Mouse (Mus musculus) midbrain, embryonic 10.5 days (tissue): ENCODE results near the gene Zzz3. TPM values are rescaled to one million over a fixed set of nuclear protein-coding genes. Genes with fewer than 3 reads are reported as not detected.
"Not testable (repeated sequence)": the region's sequence is repeated elsewhere in the genome, so short reads cannot be mapped to it uniquely, and the experiment has no call there.

Experiments used
- DNase-seq: peaks from one replicate; pipeline ENCODE4 v3.0.0-alpha.2; 2017; ENCODE audit warnings: low spot score
- H3K27ac ChIP-seq: fragments of 300-500 bp; sonication (generic); replicated peaks from 2 replicates; pipeline ENCODE4 v1.5.1; 2016; ENCODE audit warnings: mild to moderate bottlenecking
- H3K27me3 ChIP-seq: fragments of 300-500 bp; sonication (generic); 2 replicates; pipeline ENCODE4 v1.6.1; 2016; ENCODE audit warnings: low read depth, mild to moderate bottlenecking; ENCODE audit not compliant: poor library complexity, severe bottlenecking
- H3K36me3 ChIP-seq: fragments of 300-500 bp; sonication (generic); 2 replicates; pipeline ENCODE4 v1.6.1; 2016; ENCODE audit warnings: mild to moderate bottlenecking, moderate library complexity
- H3K4me1 ChIP-seq: fragments of 300-500 bp; sonication (generic); 2 replicates; pipeline ENCODE4 v1.6.1; 2016
- H3K4me3 ChIP-seq: fragments of 300-500 bp; sonication (generic); 2 replicates; pipeline ENCODE4 v1.5.1; 2016; ENCODE audit warnings: mild to moderate bottlenecking, moderate library complexity
- H3K9me3 ChIP-seq: fragments of 300-500 bp; sonication (generic); replicated peaks from 2 replicates; pipeline ENCODE4 v1.6.1; 2016; ENCODE audit warnings: mild to moderate bottlenecking
- WGBS: fragments of 180-500 bp; shearing (Covaris S2); methylation state at CpG from one replicate; pipeline ENCODE4 v1.1.7; 2016; 5-methylcytosine and 5-hydroxymethylcytosine counted together
- polyA plus RNA-seq: library from polyadenylated mRNA; unstranded; fragments of >200 nt; fragmentation: Nextera tagmentation; extraction: Ambion mirVana; gene quantifications from 2 replicates; pipeline ENCODE4 v1.2.1, GENCODE M21; 2016

Gene Zzz3
- polyA plus RNA-seq, 1 experiment from 2014 or later: 53.3 TPM

DNA sequence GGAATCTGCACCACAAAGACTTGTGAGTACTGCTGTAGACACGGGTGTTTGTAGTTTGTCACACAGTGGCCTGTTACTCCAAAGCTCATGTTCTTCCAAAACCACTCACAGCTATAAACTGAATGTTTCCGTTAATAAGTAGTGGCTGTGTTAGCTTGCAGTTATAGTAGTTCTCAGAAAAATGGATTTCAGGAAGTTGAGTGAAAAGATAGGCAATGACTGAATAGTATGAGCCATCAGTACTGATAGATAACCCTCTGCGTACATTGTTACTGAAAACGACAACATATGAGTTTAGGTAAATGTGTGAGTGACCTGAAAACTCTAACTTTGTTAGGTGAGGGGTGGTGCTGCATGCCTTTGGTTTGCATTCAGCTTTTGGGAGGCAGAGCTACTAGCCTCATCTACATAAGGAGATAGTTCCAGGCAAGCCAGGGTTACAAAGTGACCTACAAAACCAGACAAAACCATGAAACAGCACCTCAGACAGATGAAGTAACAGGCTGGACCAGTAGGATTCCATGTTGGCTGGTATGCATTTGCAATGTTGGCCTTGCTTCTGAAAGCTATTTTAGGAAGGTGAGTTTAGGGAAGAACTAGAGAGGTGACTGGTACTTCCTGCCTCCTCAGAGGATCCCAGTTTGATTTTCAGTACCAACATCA, 10.8 kb downstream of the Zzz3 start:
- WGBS: 92% methylated on average over 4 of the region's 4 CpGs
- Histone ChIP-seq H3K27ac (no peak overlapping the region), H3K4me3 (no peak overlapping the region), H3K9me3 (no peaks in the 10 kb centered on the region), H3K27me3 (no peaks in the 10 kb centered on the region), H3K4me1 (0 out of 2 replicates have a peak, but pooled peaks cover 6% of the 10 kb centered on the region), H3K36me3 (no peaks in the 10 kb centered on the region)
- no peak for DNase-seq

DNA sequence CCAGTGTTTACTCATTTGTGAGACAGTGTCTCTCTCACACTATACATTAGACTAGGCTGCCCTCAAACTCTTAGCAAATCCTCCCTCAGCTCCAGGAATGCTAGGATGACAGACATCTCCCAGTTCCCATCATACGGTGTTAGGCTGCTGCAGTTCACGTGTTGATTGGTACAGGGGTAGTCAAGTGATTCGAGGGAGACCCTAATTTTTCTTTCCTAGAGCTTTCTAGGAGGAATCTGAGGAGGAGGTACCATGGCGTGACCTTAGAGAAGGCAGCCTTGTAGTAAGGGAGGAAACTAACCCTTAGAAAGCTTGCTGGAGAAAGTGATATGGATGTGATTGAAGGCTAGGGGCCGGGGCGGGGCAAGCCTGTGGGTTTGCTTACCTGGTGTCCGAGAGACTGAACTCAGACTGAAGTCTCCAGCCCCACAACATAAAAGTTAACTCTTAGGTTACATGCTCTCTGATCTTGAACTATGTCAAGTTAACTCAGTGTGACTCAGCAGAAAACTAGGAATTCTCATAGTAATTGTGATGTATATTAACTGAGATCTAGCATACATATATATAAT, 15.8 kb downstream of the Zzz3 start:
- no peak for DNase-seq
- 88% methylated on average over 7 of the region's 7 CpGs for WGBS
- no peak overlapping the region for H3K27ac ChIP-seq
- no peaks in the 10 kb centered on the region for H3K36me3 ChIP-seq
- H3K4me3 ChIP-seq: no peak overlapping the region
- H3K9me3 ChIP-seq: no peaks in the 10 kb centered on the region
- no peaks in the 10 kb centered on the region for H3K27me3 ChIP-seq
- H3K4me1 ChIP-seq: no peaks in the 10 kb centered on the region

DNA sequence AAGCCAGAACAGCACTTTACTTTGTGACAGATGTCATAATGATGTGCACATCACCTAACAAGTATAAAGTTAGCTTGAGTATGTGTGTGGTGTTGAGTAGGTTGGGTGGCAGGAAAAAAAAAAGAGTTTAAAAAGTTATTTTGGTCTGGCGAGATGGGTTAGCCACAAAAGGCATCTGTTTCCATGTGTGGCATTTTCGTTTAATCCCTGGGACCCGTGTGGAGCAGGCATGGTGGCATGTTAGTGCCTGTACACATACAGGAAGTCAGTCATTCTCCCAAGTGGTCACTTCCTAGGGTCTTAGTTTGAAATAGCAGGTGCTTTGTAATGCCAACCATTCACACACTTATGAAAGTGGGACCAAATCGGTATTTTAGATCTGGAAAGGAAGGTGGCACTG, 17.1 kb downstream of the Zzz3 start:
- Histone ChIP-seq H3K9me3 (no peaks in the 10 kb centered on the region), H3K27ac (no peak overlapping the region), H3K4me3 (no peak overlapping the region), H3K27me3 (no peaks in the 10 kb centered on the region), H3K36me3 (no peaks in the 10 kb centered on the region), H3K4me1 (no peaks in the 10 kb centered on the region)
- DNase-seq: no peak
- WGBS: 90% methylated on average over 4 of the region's 4 CpGs

- Histone ChIP-seq H3K4me1 (no peaks in the 10 kb centered on the region), H3K27me3 (no peaks in the 10 kb centered on the region), H3K9me3 (no peaks in the 10 kb centered on the region), H3K4me3 (no peak overlapping the region), H3K27ac (no peak overlapping the region), H3K36me3 (peaks cover 43% of the 10 kb centered on the region)
- 93% methylated on average over 8 of the region's 8 CpGs for WGBS
- no peak for DNase-seq
Observed at GRCm38 (mm10) chr3:152428925-152429324, 33.7 kb downstream of the Zzz3 start.

DNA sequence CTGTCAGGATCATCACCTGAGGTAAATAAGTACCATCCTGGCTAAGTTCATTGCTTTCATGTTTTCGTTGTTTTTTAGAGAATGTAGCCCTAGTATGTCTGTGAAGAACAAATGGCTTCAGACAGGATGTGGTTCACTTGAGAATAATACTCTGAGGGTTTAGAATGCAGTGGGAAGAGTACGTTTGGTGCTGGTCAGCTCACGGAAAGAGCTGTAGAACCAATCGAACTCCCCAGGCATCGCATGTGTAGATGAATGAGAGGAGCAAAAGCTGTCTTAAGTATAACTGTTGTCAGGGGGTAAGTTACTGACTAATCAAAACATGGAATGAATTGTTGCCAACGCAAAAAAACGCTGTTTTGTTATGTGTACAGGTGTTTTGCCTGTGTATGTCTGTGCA, 37.4 kb downstream of the Zzz3 start:
- H3K36me3 ChIP-seq: peaks cover 45% of the 10 kb centered on the region
- H3K4me3 ChIP-seq: no peak overlapping the region
- no peak overlapping the region for H3K27ac ChIP-seq
- H3K27me3 ChIP-seq: no peaks in the 10 kb centered on the region
- no peaks in the 10 kb centered on the region for H3K9me3 ChIP-seq
- DNase-seq: no peak
- H3K4me1 ChIP-seq: no peaks in the 10 kb centered on the region
- WGBS: 97% methylated on average over 7 of the region's 7 CpGs

DNA sequence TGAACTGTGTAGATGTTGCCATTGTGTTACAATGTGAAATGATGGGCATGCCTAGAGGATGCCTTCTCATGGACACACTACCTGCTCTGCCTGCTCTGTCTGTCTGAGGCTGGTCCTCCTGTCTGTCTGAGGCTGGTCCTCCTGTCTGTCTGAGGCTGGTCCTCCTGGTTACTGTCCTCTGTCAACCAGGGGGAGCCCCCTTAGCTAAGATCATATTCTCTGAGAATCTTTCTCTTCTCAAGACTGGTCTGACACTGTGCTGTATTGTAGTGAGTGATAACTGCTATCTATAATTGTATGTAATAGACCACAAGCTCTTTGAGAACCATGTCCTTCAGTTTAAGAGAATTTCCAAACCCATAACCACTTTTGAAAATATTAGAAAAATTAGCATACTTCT, 40.3 kb downstream of the Zzz3 start:
- H3K4me1 ChIP-seq: no peaks in the 10 kb centered on the region
- no peak for DNase-seq
- H3K9me3 ChIP-seq: no peaks in the 10 kb centered on the region
- no peak overlapping the region for H3K4me3 ChIP-seq
- no peak overlapping the region for H3K27ac ChIP-seq
- H3K27me3 ChIP-seq: no peaks in the 10 kb centered on the region
- peaks cover 39% of the 10 kb centered on the region for H3K36me3 ChIP-seq

GRCm38 (mm10) chr3:152438068-152438467, 42.8 kb downstream of the Zzz3 start:
- DNase-seq: no peak
- peaks cover 39% of the 10 kb centered on the region for H3K36me3 ChIP-seq
- H3K27me3 ChIP-seq: no peaks in the 10 kb centered on the region
- H3K4me1 ChIP-seq: no peaks in the 10 kb centered on the region
- no peak overlapping the region for H3K27ac ChIP-seq
- WGBS: 97% methylated on average over 7 of the region's 7 CpGs
- H3K9me3 ChIP-seq: no peaks in the 10 kb centered on the region
- H3K4me3 ChIP-seq: no peak overlapping the region

DNA sequence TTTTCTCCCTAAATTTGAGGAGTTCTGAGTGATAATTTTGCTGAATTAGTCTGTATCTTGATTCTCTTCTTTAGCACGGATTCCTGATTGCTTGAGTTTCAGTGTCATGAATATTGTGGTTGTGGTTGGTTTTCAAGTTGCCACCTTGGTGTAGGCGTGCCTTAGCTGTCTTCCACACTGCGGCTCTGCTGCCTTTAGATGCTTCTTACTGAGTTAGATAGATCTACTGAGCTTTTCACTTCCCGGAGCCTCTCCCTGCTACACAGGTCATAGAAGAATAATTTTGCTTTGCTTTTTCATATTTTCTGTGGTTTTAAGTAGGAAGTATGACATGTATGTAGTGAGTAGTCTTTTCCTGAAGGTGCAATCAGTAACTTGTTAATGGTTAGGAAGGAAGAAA, 47.5 kb downstream of the Zzz3 start:
- Histone ChIP-seq H3K4me1 (no peaks in the 10 kb centered on the region), H3K36me3 (peaks cover 10% of the 10 kb centered on the region), H3K27me3 (no peaks in the 10 kb centered on the region), H3K9me3 (no peaks in the 10 kb centered on the region), H3K4me3 (no peak overlapping the region), H3K27ac (no peak overlapping the region)
- WGBS: 87% methylated on average over 4 of the region's 4 CpGs
- no peak for DNase-seq

DNA sequence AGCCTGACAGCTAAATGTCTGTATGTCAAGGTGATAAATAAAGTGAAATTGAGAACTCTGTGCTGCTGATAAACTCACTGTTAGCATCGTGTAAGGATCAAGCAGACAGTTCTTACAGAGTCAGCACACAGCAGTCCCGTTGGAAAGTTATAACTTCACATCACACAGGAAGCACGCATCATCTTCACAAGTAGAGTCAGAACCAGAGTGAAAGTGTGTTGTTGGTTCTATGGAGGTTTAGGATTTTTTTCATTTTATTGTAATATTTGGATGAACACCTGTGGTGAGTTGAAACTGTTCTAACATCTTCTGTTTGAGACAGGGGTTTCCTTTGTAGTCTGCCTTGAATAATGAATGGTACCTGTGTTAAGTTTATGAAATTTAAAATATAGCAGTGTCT, 48.8 kb downstream of the Zzz3 start:
- Histone ChIP-seq H3K9me3 (no peaks in the 10 kb centered on the region), H3K27ac (no peak overlapping the region), H3K36me3 (peaks cover 10% of the 10 kb centered on the region; the same call in 1 of the 2 replicates), H3K4me1 (no peaks in the 10 kb centered on the region), H3K27me3 (no peaks in the 10 kb centered on the region), H3K4me3 (no peak overlapping the region)
- WGBS: 96% methylated on average over 3 of the region's 3 CpGs
- no peak for DNase-seq

GRCm38 (mm10) chr3:152446966-152447365, 51.7 kb downstream of the Zzz3 start:
- Histone ChIP-seq H3K9me3 (no peaks in the 10 kb centered on the region), H3K36me3 (peaks cover 38% of the 10 kb centered on the region), H3K4me1 (no peaks in the 10 kb centered on the region), H3K27ac (no peak overlapping the region), H3K4me3 (no peak overlapping the region), H3K27me3 (no peaks in the 10 kb centered on the region)
- no peak for DNase-seq
- 93% methylated on average over 1 of the region's 1 CpGs for WGBS

- peaks cover 93% of the 10 kb centered on the region for H3K36me3 ChIP-seq
- 86% methylated on average over 2 of the region's 4 CpGs for WGBS
Observed at GRCm38 (mm10) chr3:152453163-152453562, 57.9 kb downstream of the Zzz3 start.

GRCm38 (mm10) chr3:152457308-152458035, 62.2 kb downstream of the Zzz3 start:
- H3K36me3 ChIP-seq: peaks cover 85% of the 10 kb centered on the region
- 92% methylated on average over 2 of the region's 2 CpGs for WGBS
- no peaks in the 10 kb centered on the region for H3K27me3 ChIP-seq
- H3K4me3 ChIP-seq: no peak overlapping the region
- no peaks in the 10 kb centered on the region for H3K4me1 ChIP-seq
- no peaks in the 10 kb centered on the region for H3K9me3 ChIP-seq
- no peak for DNase-seq
- H3K27ac ChIP-seq: no peak overlapping the region

More at GRCm38 (mm10) chr3:152453163-152453562, 57.9 kb downstream of the Zzz3 start:
- Histone ChIP-seq H3K4me1 (no peaks in the 10 kb centered on the region), H3K27me3 (no peaks in the 10 kb centered on the region), H3K27ac (no peak overlapping the region), H3K9me3 (no peaks in the 10 kb centered on the region), H3K4me3 (no peak overlapping the region)
- no peak for DNase-seq

GRCm38 (mm10) chr3:152458875-152459274, 63.6 kb downstream of the Zzz3 start:
- not testable (repeated sequence) for H3K27me3 ChIP-seq, DNase-seq, H3K4me3 ChIP-seq, H3K27ac ChIP-seq, H3K4me1 ChIP-seq, H3K9me3 ChIP-seq
- peaks cover 84% of the 10 kb centered on the region for H3K36me3 ChIP-seq
- WGBS: 92% methylated on average over 4 of the region's 4 CpGs
